Mouse (Mus musculus) forebrain, embryonic 14.5 days (tissue): ENCODE results near the gene Fzd1. TPM values are rescaled to one million over a fixed set of nuclear protein-coding genes. Genes with fewer than 3 reads are reported as not detected.

Experiments
- ATAC-seq: fragments of 200-750 bp; cut with Nextera tagmentation; 2 replicates; pipeline ENCODE4 v1.8.0; 2017; ENCODE audit warnings: mild to moderate bottlenecking, moderate library complexity
- DNase-seq: peaks from one replicate; pipeline ENCODE4 v3.0.0-alpha.2; 2015; ENCODE audit warnings: low spot score
- H3K27ac ChIP-seq: fragments of 300-500 bp; sonication (generic); 2 replicates; pipeline ENCODE4 v1.5.1; 2014; ENCODE audit warnings: low read depth, mild to moderate bottlenecking, control low read depth, low read length, moderate library complexity
- H3K27me3 ChIP-seq: fragments of 300-500 bp; sonication (generic); replicated peaks from 2 replicates; pipeline ENCODE4 v1.6.1; 2014; ENCODE audit warnings: low read length, control low read depth, mixed read lengths; ENCODE audit not compliant: control insufficient read depth, insufficient read depth
- H3K36me3 ChIP-seq: fragments of 300-500 bp; sonication (generic); 2 replicates; pipeline ENCODE4 v1.6.1; 2014; ENCODE audit warnings: low read length, control low read depth; ENCODE audit not compliant: control insufficient read depth, insufficient read depth
- H3K4me1 ChIP-seq: fragments of 300-500 bp; sonication (generic); 2 replicates; pipeline ENCODE4 v1.6.1; 2014; ENCODE audit warnings: antibody characterized with exemption, low read length, control low read depth; ENCODE audit not compliant: control insufficient read depth, insufficient read depth
- H3K4me2 ChIP-seq: fragments of 300-500 bp; sonication (generic); 2 replicates; pipeline ENCODE4 v1.6.1; 2014; ENCODE audit warnings: mild to moderate bottlenecking, control low read depth, low read length
- H3K4me3 ChIP-seq: fragments of 300-500 bp; sonication (generic); 2 replicates; pipeline ENCODE4 v1.5.1; 2014; ENCODE audit warnings: low read depth, low read length, control low read depth
- H3K9ac ChIP-seq: fragments of 300-500 bp; sonication (generic); 2 replicates; pipeline ENCODE4 v1.6.1; 2014; ENCODE audit warnings: mild to moderate bottlenecking, low read length, control low read depth, moderate library complexity
- H3K9me3 ChIP-seq: fragments of 300-500 bp; sonication (generic); replicated peaks from 2 replicates; pipeline ENCODE4 v1.6.1; 2016; ENCODE audit warnings: low read length, control low read depth, mixed read lengths; ENCODE audit not compliant: control insufficient read depth
- WGBS: fragments of 180-500 bp; shearing (Covaris S2); extraction: QIAGEN DNeasy Blood & Tissue Kit; methylation state at CpG from one replicate; pipeline ENCODE4 v1.1.7; 2014; 5-methylcytosine and 5-hydroxymethylcytosine counted together
- polyA plus RNA-seq: library from polyadenylated mRNA; unstranded; fragments of >200 nt; fragmentation: Nextera tagmentation; extraction: Ambion mirVana; gene quantifications from 2 replicates; pipeline ENCODE4 v1.2.1, GENCODE M21; 2014

Fzd1 gene
- polyA plus RNA-seq, 1 experiment from 2014 or later = 16.4 TPM

- Histone ChIP-seq H3K4me1 (peaks cover 27% of the 10 kb centered on the region), H3K27ac (peak overlapping the region; percentile 96), H3K9ac (peak overlapping the region; percentile 95), H3K9me3 (no peaks in the 10 kb centered on the region), H3K4me3 (peak overlapping the region; percentile 88), H3K4me2 (peak overlapping the region; percentile 96), H3K36me3 (peaks cover 4% of the 10 kb centered on the region; the same call in 1 of the 2 replicates), H3K27me3 (no peaks in the 10 kb centered on the region)
- DNase-seq (peak; percentile 76), ATAC-seq (peak; percentile 36)
- under 1% methylated on average over 68 of the region's 80 CpGs for WGBS
These were observed 744 bp downstream of the Fzd1 start for GRCm38 (mm10) chr5:4756871-4757711.

- H3K36me3 ChIP-seq = peaks cover 4% of the 10 kb centered on the region; the same call in 1 of the 2 replicates
- H3K27me3 ChIP-seq = no peaks in the 10 kb centered on the region
- H3K4me2 ChIP-seq = peak overlapping the region; percentile 96
- H3K9ac ChIP-seq = peak overlapping the region; percentile 95
- DNase-seq = peak; percentile 80
- 2% methylated on average over 43 of the region's 43 CpGs for WGBS
- H3K9me3 ChIP-seq = no peaks in the 10 kb centered on the region
- H3K27ac ChIP-seq = peak overlapping the region; percentile 96
- ATAC-seq = peak; percentile 1
- peaks cover 27% of the 10 kb centered on the region for H3K4me1 ChIP-seq
- H3K4me3 ChIP-seq = peak overlapping the region; percentile 88
These were observed 1.7 kb downstream of the Fzd1 start for GRCm38 (mm10) chr5:4756001-4756681.

DNA sequence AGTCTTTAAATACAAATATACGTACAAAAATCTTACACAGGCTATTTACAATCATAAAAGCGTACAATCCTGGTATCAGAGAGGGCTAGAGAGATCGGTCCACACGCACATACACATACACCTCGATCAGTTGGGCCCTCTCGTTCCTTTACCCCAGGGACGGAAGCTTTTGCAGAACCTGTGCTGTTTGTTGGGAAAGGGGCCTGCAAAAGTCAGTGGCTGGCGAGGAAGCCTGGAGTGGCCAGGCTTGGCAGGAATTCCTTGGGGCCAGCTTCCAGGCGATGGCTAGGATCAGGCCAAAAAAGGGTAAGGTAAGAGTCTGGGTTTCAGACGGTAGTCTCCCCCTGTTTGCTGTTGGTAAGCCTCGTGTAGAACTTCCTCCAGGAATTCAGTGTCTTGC is 2.5 kb downstream of the Fzd1 start:
- H3K36me3 ChIP-seq = peaks cover 4% of the 10 kb centered on the region; the same call in 1 of the 2 replicates
- H3K4me1 ChIP-seq = peaks cover 27% of the 10 kb centered on the region
- no peak overlapping the region for H3K27ac ChIP-seq
- DNase-seq (no peak), ATAC-seq (no peak)
- peak overlapping the region; percentile 96 for H3K4me2 ChIP-seq
- peak overlapping the region; percentile 88 for H3K4me3 ChIP-seq
- 26% methylated on average over 11 of the region's 11 CpGs for WGBS
- peak overlapping the region; percentile 95 for H3K9ac ChIP-seq
- no peaks in the 10 kb centered on the region for H3K27me3 ChIP-seq
- H3K9me3 ChIP-seq = no peaks in the 10 kb centered on the region

DNA sequence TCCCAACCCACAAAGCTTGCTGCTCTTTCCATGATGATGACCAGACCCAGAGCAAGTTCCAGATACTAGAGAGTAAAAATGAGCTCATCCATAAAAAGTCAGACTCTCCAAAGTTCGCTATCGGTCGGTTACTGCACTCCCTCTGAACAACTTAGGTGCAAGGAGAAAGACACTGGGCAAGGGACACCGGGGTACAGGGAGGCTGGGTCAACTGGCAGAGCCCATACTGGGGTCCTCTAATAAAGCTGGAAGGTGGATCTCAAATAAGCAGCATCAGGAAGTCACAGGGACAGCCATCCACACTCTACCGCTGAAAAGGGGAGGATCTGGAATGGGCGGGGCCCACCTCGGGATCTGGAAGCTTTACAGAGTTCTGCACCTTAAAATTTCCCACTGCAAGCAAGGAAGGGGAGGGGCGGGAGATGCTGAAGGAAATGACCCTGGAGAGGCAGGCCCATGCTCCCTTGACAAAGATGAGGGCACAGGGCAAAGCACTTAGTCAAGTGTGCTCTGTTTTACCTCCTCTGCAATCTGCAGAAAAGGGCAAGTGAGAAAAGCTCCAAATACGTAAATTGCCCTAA is 3.0 kb downstream of the Fzd1 start:
- no peak overlapping the region for H3K27ac ChIP-seq
- H3K4me3 ChIP-seq = peak overlapping the region; percentile 88
- no peak for ATAC-seq
- H3K4me1 ChIP-seq = peaks cover 27% of the 10 kb centered on the region
- no peaks in the 10 kb centered on the region for H3K27me3 ChIP-seq
- no peak for DNase-seq
- H3K9me3 ChIP-seq = no peaks in the 10 kb centered on the region
- 25% methylated on average over 9 of the region's 9 CpGs for WGBS
- H3K4me2 ChIP-seq = peak overlapping the region; percentile 96
- peak overlapping the region; percentile 95 for H3K9ac ChIP-seq
- H3K36me3 ChIP-seq = peaks cover 4% of the 10 kb centered on the region; the same call in 1 of the 2 replicates

- H3K27me3 ChIP-seq = no peaks in the 10 kb centered on the region
- 70% methylated on average over 5 of the region's 5 CpGs for WGBS
- peaks cover 4% of the 10 kb centered on the region; the same call in 1 of the 2 replicates for H3K36me3 ChIP-seq
- no peak for ATAC-seq
- H3K4me1 ChIP-seq = peaks cover 22% of the 10 kb centered on the region
- H3K4me2 ChIP-seq = peak overlapping the region; percentile 40
- no peaks in the 10 kb centered on the region for H3K9me3 ChIP-seq
- 0 out of 2 replicates have a peak overlapping the region, but pooled peaks have one; percentile 25 for H3K9ac ChIP-seq
- H3K4me3 ChIP-seq = peak overlapping the region; percentile 10
- no peak for DNase-seq
- no peak overlapping the region for H3K27ac ChIP-seq
These were observed 4.7 kb downstream of the Fzd1 start for GRCm38 (mm10) chr5:4753161-4753560.

- Histone ChIP-seq H3K4me2 (no peak overlapping the region), H3K27me3 (no peaks in the 10 kb centered on the region), H3K4me1 (peaks cover 3% of the 10 kb centered on the region; the same call in 1 of the 2 replicates), H3K27ac (no peak overlapping the region), H3K9ac (no peak overlapping the region), H3K9me3 (no peaks in the 10 kb centered on the region), H3K4me3 (no peak overlapping the region), H3K36me3 (no peaks in the 10 kb centered on the region)
- no peak for ATAC-seq
- DNase-seq = no peak
- 47% methylated on average over 4 of the region's 4 CpGs for WGBS
These were observed 15.1 kb downstream of the Fzd1 start for GRCm38 (mm10) chr5:4742722-4743121.

- no peak for DNase-seq
- Histone ChIP-seq H3K9ac (no peak overlapping the region), H3K9me3 (no peaks in the 10 kb centered on the region), H3K4me1 (peaks cover 3% of the 10 kb centered on the region; the same call in 1 of the 2 replicates), H3K27me3 (no peaks in the 10 kb centered on the region), H3K4me3 (no peak overlapping the region), H3K27ac (no peak overlapping the region), H3K4me2 (no peak overlapping the region), H3K36me3 (no peaks in the 10 kb centered on the region)
- WGBS = 66% methylated on average over 6 of the region's 6 CpGs
- no peak for ATAC-seq
These were observed 20.8 kb downstream of the Fzd1 start for GRCm38 (mm10) chr5:4737013-4737412.

DNA sequence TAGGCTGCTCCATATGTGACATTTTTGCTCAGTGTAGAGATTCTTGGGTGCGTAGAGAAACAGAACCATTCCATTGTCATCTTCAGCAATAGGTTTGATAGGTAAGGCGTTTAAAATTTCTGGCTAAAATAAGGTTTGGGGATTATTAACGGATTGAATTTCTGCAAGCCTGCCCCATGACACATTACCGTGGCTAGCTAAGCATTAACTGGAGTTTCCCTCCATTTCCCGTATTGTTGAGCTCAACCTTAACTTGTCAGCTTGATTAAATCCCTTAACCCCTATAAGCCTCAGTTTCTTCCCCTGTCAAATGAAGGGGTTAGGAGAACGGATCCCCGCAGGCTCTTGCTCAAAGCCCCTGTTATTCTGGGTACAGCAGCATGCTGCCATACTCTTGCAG is 22.4 kb downstream of the Fzd1 start:
- WGBS = 61% methylated on average over 7 of the region's 7 CpGs

More for the DNA sequence above, 22.4 kb downstream of the Fzd1 start:
- Histone ChIP-seq H3K36me3 (no peaks in the 10 kb centered on the region), H3K27me3 (no peaks in the 10 kb centered on the region), H3K4me1 (no peaks in the 10 kb centered on the region; the same call in none of the 2 replicates), H3K4me3 (no peak overlapping the region), H3K4me2 (no peak overlapping the region), H3K9ac (no peak overlapping the region), H3K27ac (no peak overlapping the region), H3K9me3 (no peaks in the 10 kb centered on the region)
- no peak for ATAC-seq
- no peak for DNase-seq
